Mouse (Mus musculus): ENCODE measurements around the gene Duoxa1. TPM values are rescaled to one million over a fixed set of nuclear protein-coding genes. Genes with fewer than 3 reads are reported as not detected.
"Not testable (repeated sequence)": the region's sequence is repeated elsewhere in the genome, so short reads cannot be mapped to it uniquely, and the experiment has no call there.

Duoxa1 gene
- total RNA-seq, 1 experiment from 2014 or later: 0.41 TPM

- DNase-seq: not testable (repeated sequence)
Measured at GRCm38 (mm10) chr2:122330317-122330716, 16.8 kb upstream of the Duoxa1 start.

- no peak for DNase-seq
Measured at GRCm38 (mm10) chr2:122327986-122328385, 14.5 kb upstream of the Duoxa1 start.

GRCm38 (mm10) chr2:122325361-122325760 is 11.8 kb upstream of the Duoxa1 start:
- DNase-seq: no peak

GRCm38 (mm10) chr2:122324586-122324985 is 11.1 kb upstream of the Duoxa1 start:
- DNase-seq: no peak

GRCm38 (mm10) chr2:122323960-122324359 is 10.4 kb upstream of the Duoxa1 start:
- DNase-seq: no peak

GRCm38 (mm10) chr2:122317384-122317783 is 3.9 kb upstream of the Duoxa1 start:
- no peak for DNase-seq

- no peak for DNase-seq
Measured at GRCm38 (mm10) chr2:122315372-122315771, 1.8 kb upstream of the Duoxa1 start, which contains the start of gene Duox1. Gene Duox1, plus strand, starts transcription at chr2:122315672.

GRCm38 (mm10) chr2:122312722-122313417 is 660 bp downstream of the Duoxa1 start:
- peak; percentile 67 for DNase-seq

- no peak for DNase-seq
Measured at GRCm38 (mm10) chr2:122311561-122311960, 2.0 kb downstream of the Duoxa1 start.

GRCm38 (mm10) chr2:122309647-122310046 is 3.9 kb downstream of the Duoxa1 start:
- DNase-seq: no peak

GRCm38 (mm10) chr2:122306184-122306583 is 7.3 kb downstream of the Duoxa1 start:
- peak; percentile 69 for DNase-seq

- DNase-seq: no peak
Measured at GRCm38 (mm10) chr2:122305097-122305892, 8.2 kb downstream of the Duoxa1 start.

GRCm38 (mm10) chr2:122304544-122304943 is 9.0 kb downstream of the Duoxa1 start:
- DNase-seq: no peak

- DNase-seq: peak; percentile 73
Measured at GRCm38 (mm10) chr2:122302574-122303241, 10.8 kb downstream of the Duoxa1 start.

- DNase-seq: no peak
Measured at GRCm38 (mm10) chr2:122301921-122302573, 11.5 kb downstream of the Duoxa1 start.

GRCm38 (mm10) chr2:122301081-122301920 is 12.2 kb downstream of the Duoxa1 start:
- peak; percentile 59 for DNase-seq

- DNase-seq: no peak
Measured at GRCm38 (mm10) chr2:122300656-122301020, 12.9 kb downstream of the Duoxa1 start.

GRCm38 (mm10) chr2:122299911-122300655 is 13.4 kb downstream of the Duoxa1 start:
- no peak for DNase-seq

- DNase-seq: peak; percentile 33
Measured at GRCm38 (mm10) chr2:122298596-122299490, 14.7 kb downstream of the Duoxa1 start, which contains the start of gene Duoxa2. Gene Duoxa2, plus strand, starts transcription at chr2:122298900.

All from adrenal gland, postnatal 14 days (tissue).